Mouse (Mus musculus) hindbrain, postnatal 0 days (tissue): Measurements from ENCODE around the gene Osbpl9. TPM values are rescaled to one million over a fixed set of nuclear protein-coding genes. Genes with fewer than 3 reads are reported as not detected.

Experiments
- ATAC-seq: fragments of 200-750 bp; cut with Nextera tagmentation; 2 replicates; pipeline ENCODE4 v1.8.0; 2017; ENCODE audit warnings: mild to moderate bottlenecking, moderate TSS enrichment, moderate library complexity
- DNase-seq: peaks from one replicate; pipeline ENCODE4 v3.0.0-alpha.2; 2015; ENCODE audit warnings: low spot score
- H3K27ac ChIP-seq: fragments of 300-500 bp; sonication (generic); 2 replicates; pipeline ENCODE4 v1.5.1; 2014; ENCODE audit warnings: mild to moderate bottlenecking
- H3K27me3 ChIP-seq: fragments of 300-500 bp; sonication (generic); 2 replicates; pipeline ENCODE4 v1.6.1; 2014; ENCODE audit warnings: low read length, mixed read lengths; ENCODE audit not compliant: insufficient read depth
- H3K36me3 ChIP-seq: fragments of 300-500 bp; sonication (generic); 2 replicates; pipeline ENCODE4 v1.6.1; 2014; ENCODE audit warnings: low read length, mixed read lengths; ENCODE audit not compliant: insufficient read depth
- H3K4me1 ChIP-seq: fragments of 300-500 bp; sonication (generic); 2 replicates; pipeline ENCODE4 v1.6.1; 2014; ENCODE audit warnings: antibody characterized with exemption, low read length, mixed read lengths; ENCODE audit not compliant: insufficient read depth
- H3K4me2 ChIP-seq: fragments of 300-500 bp; sonication (generic); 2 replicates; pipeline ENCODE4 v1.6.1; 2014; ENCODE audit warnings: low read depth, mild to moderate bottlenecking, low read length, moderate library complexity, mixed read lengths
- H3K4me3 ChIP-seq: fragments of 300-500 bp; sonication (generic); 2 replicates; pipeline ENCODE4 v1.5.1; 2014; ENCODE audit warnings: low read length
- H3K9ac ChIP-seq: fragments of 300-500 bp; sonication (generic); replicated peaks from 2 replicates; pipeline ENCODE4 v1.6.1; 2014; ENCODE audit warnings: mild to moderate bottlenecking, low read length, moderate library complexity, mixed read lengths
- H3K9me3 ChIP-seq: fragments of 300-500 bp; sonication (generic); 2 replicates; pipeline ENCODE4 v1.6.1; 2016; ENCODE audit warnings: low read length, mixed read lengths
- CTCF ChIP-seq: IDR thresholded peaks from 2 replicates; pipeline ENCODE4 v1.5.1; 2016; ENCODE audit warnings: antibody characterized with exemption, control low read depth, low read depth
- WGBS: fragments of 180-500 bp; shearing (Covaris S2); extraction: QIAGEN DNeasy Blood & Tissue Kit; methylation state at CpG from one replicate; pipeline ENCODE4 v1.1.7; 2014; 5-methylcytosine and 5-hydroxymethylcytosine counted together
- polyA plus RNA-seq: library from polyadenylated mRNA; unstranded; fragments of >200 nt; fragmentation: Nextera tagmentation; extraction: Ambion mirVana; gene quantifications from 2 replicates; pipeline ENCODE4 v1.2.1, GENCODE M21; 2015
- total RNA-seq: library from RNA; depleted of rRNA; stranded (reverse); fragments of >200 nt; gene quantifications from 2 replicates; pipeline ENCODE4 v1.2.3, GENCODE M21; 2014

The Osbpl9 gene
- total and polyA plus RNA-seq, 2 experiments from 2014 or later: 59.0 to 59.3 TPM

- H3K27me3 ChIP-seq: no peaks in the 10 kb centered on the region
- peak; percentile 81 for TF ChIP-seq CTCF
- ATAC-seq: no peak
- H3K36me3 ChIP-seq: peaks cover 37% of the 10 kb centered on the region; the same call in 1 of the 2 replicates
- no peak overlapping the region for H3K4me2 ChIP-seq
- no peak overlapping the region for H3K4me3 ChIP-seq
- H3K27ac ChIP-seq: no peak overlapping the region
- no peaks in the 10 kb centered on the region for H3K9me3 ChIP-seq
- peak; percentile 64 for DNase-seq
- no peaks in the 10 kb centered on the region for H3K4me1 ChIP-seq
- no peak overlapping the region for H3K9ac ChIP-seq
Observed at GRCm38 (mm10) chr4:109036327-109036726, 165.7 kb downstream of the Osbpl9 start.

GRCm38 (mm10) chr4:109030266-109030665 lies 171.8 kb downstream of the Osbpl9 start:
- no peaks in the 10 kb centered on the region for H3K9me3 ChIP-seq
- H3K9ac ChIP-seq: no peak overlapping the region
- no peak for ATAC-seq
- H3K4me3 ChIP-seq: no peak overlapping the region
- no peaks in the 10 kb centered on the region for H3K27me3 ChIP-seq
- no peak overlapping the region for H3K4me2 ChIP-seq
- TF ChIP-seq CTCF: no peak
- peaks cover 34% of the 10 kb centered on the region for H3K36me3 ChIP-seq
- no peak overlapping the region for H3K27ac ChIP-seq
- 97% methylated on average over 2 of the region's 2 CpGs for WGBS
- no peaks in the 10 kb centered on the region for H3K4me1 ChIP-seq
- no peak for DNase-seq

GRCm38 (mm10) chr4:109029857-109030256 lies 172.2 kb downstream of the Osbpl9 start:
- WGBS: 91% methylated on average over 2 of the region's 2 CpGs
- H3K9me3 ChIP-seq: no peaks in the 10 kb centered on the region
- no peak overlapping the region for H3K27ac ChIP-seq
- DNase-seq (no peak), ATAC-seq (no peak)
- no peak overlapping the region for H3K4me2 ChIP-seq
- H3K9ac ChIP-seq: no peak overlapping the region
- H3K36me3 ChIP-seq: peaks cover 33% of the 10 kb centered on the region
- H3K27me3 ChIP-seq: no peaks in the 10 kb centered on the region
- TF ChIP-seq CTCF: no peak
- H3K4me1 ChIP-seq: no peaks in the 10 kb centered on the region
- H3K4me3 ChIP-seq: no peak overlapping the region

GRCm38 (mm10) chr4:109026543-109026942 lies 175.5 kb downstream of the Osbpl9 start:
- ATAC-seq (no peak), DNase-seq (no peak)
- Histone ChIP-seq H3K36me3 (peaks cover 22% of the 10 kb centered on the region), H3K27me3 (no peaks in the 10 kb centered on the region), H3K27ac (no peak overlapping the region), H3K9ac (no peak overlapping the region), H3K9me3 (no peaks in the 10 kb centered on the region), H3K4me2 (no peak overlapping the region), H3K4me1 (no peaks in the 10 kb centered on the region), H3K4me3 (no peak overlapping the region)
- WGBS: 84% methylated on average over 3 of the region's 3 CpGs
- TF ChIP-seq CTCF: no peak

GRCm38 (mm10) chr4:109025061-109025460 lies 177.0 kb downstream of the Osbpl9 start:
- Histone ChIP-seq H3K27ac (no peak overlapping the region), H3K4me1 (no peaks in the 10 kb centered on the region), H3K4me2 (no peak overlapping the region), H3K9ac (no peak overlapping the region), H3K36me3 (peaks cover 16% of the 10 kb centered on the region), H3K9me3 (no peaks in the 10 kb centered on the region), H3K4me3 (no peak overlapping the region), H3K27me3 (no peaks in the 10 kb centered on the region)
- WGBS: 65% methylated on average over 3 of the region's 3 CpGs
- ATAC-seq (no peak), DNase-seq (no peak)
- no peak for TF ChIP-seq CTCF

GRCm38 (mm10) chr4:109021976-109022375 lies 180.1 kb downstream of the Osbpl9 start:
- Histone ChIP-seq H3K36me3 (peaks cover 14% of the 10 kb centered on the region; the same call in 1 of the 2 replicates), H3K4me2 (no peak overlapping the region), H3K27ac (no peak overlapping the region), H3K27me3 (no peaks in the 10 kb centered on the region), H3K4me3 (no peak overlapping the region), H3K9ac (no peak overlapping the region), H3K4me1 (no peaks in the 10 kb centered on the region), H3K9me3 (no peaks in the 10 kb centered on the region)
- ATAC-seq (no peak), DNase-seq (no peak)
- TF ChIP-seq CTCF: no peak
- 80% methylated on average over 1 of the region's 1 CpGs for WGBS

- Histone ChIP-seq H3K4me3 (no peak overlapping the region), H3K9ac (no peak overlapping the region), H3K4me1 (no peaks in the 10 kb centered on the region), H3K9me3 (no peaks in the 10 kb centered on the region), H3K27ac (no peak overlapping the region), H3K4me2 (no peak overlapping the region), H3K27me3 (no peaks in the 10 kb centered on the region), H3K36me3 (peaks cover 14% of the 10 kb centered on the region; the same call in 1 of the 2 replicates)
- no peak for ATAC-seq
- TF ChIP-seq CTCF: no peak
- DNase-seq: no peak
- WGBS: 76% methylated on average over 4 of the region's 4 CpGs
Observed at GRCm38 (mm10) chr4:109019301-109019700, 182.8 kb downstream of the Osbpl9 start.
